In genomic region chr1:164366156-164367128, GRCm38 (mm10) we compare ENCODE assay signal across 8 mouse cellular contexts. TPM values are rescaled to one million over a fixed set of nuclear protein-coding genes. Genes with fewer than 3 reads are reported as not detected.
DNase-seq lines count a peak whose midpoint lies in the region; ATAC-seq lines count a peak whose summit lies in the region.

No protein-coding gene starts in this region.

- peak overlapping the region; percentile 85 for H3K27ac ChIP-seq in intestine, embryonic 16.5 days (ENCODE audit: low read length)

- H3K4me1 ChIP-seq in intestine, embryonic 16.5 days (ENCODE audit: control insufficient read depth, insufficient read depth, low read length) = no peaks in the 10 kb centered on the region

- H3K9me3 ChIP-seq in intestine, embryonic 16.5 days (ENCODE audit: control insufficient read depth, low read length) = no peaks in the 10 kb centered on the region

- intact Hi-C loops in gastrocnemius, postnatal 36 days (cut with DNase I) = loop anchor here (5.0 kb wide), 1 partner anchor 671 kb away; no protein-coding TSS in a partner anchor
- intact Hi-C loops in left cerebral cortex, postnatal 14 days (cut with DNase I) = loop anchor here (5.0 kb wide), 2 partner anchors 61 to 536 kb away; no protein-coding TSS in a partner anchor

- WGBS in intestine, embryonic 16.5 days = 69% methylated on average over 12 of the region's 12 CpGs

- H3K27me3 ChIP-seq in intestine, embryonic 16.5 days (replicated peaks; ENCODE audit: control insufficient read depth, insufficient read depth, low read length) = no peaks in the 10 kb centered on the region

- no peak overlapping the region for H3K4me2 ChIP-seq in intestine, embryonic 16.5 days (ENCODE audit: low read depth, low read length)

- no peaks in the 10 kb centered on the region for H3K36me3 ChIP-seq in intestine, embryonic 16.5 days (ENCODE audit: control insufficient read depth, insufficient read depth, low read length)

- DNase-seq in adrenal gland, adult 18-20 months (ENCODE audit: low spot score in 2 of 2) = peak; percentile 63 to 65
- DNase-seq in embryo, embryonic 10.5 days (ENCODE audit: low spot score) = peak; percentile 81
- peak; percentile 51 to 67 for DNase-seq in gastrocnemius, postnatal 36 days
- peak; percentile 71 to 80 for DNase-seq in left cerebral cortex, postnatal 14 days (ENCODE audit: low spot score in 2 of 2)
- DNase-seq in mesoderm, embryonic 11.5 days (ENCODE audit: low read depth, low spot score) = peak; percentile 61
- peak; percentile 57 to 58 for DNase-seq in right cerebral cortex, postnatal 36 days (ENCODE audit: low spot score in 2 of 2)
- DNase-seq in urinary bladder, postnatal 36 days (ENCODE audit: low spot score in 2 of 2) = peak; percentile 57 to 68

- peak; percentile 94 for ATAC-seq in intestine, embryonic 16.5 days

- peak overlapping the region; percentile 36; the same call in 1 of the 2 replicates for H3K9ac ChIP-seq in intestine, embryonic 16.5 days (ENCODE audit: low read depth, low read length)

- H3K4me3 ChIP-seq in intestine, embryonic 16.5 days (ENCODE audit: low read length) = no peak overlapping the region

RNA-seq across cellular contexts. Expression of gene Blzf1, which starts 59.2 kb away (rescaled TPM):
- total RNA-seq in adrenal gland, adult 18-20 months (2021) = 10 to 100 TPM; 23.1 to 26.9 TPM
- 10 to 100 TPM; 20.1 to 24.5 TPM for total RNA-seq in gastrocnemius, postnatal 36 days (2021)
- polyA plus RNA-seq in intestine, embryonic 16.5 days (2015; fragmentation: Nextera tagmentation; extraction: Ambion mirVana) = 24.9 and 26.8 TPM in 2 replicates
- total RNA-seq in left cerebral cortex, postnatal 14 days (2021) = 10 to 100 TPM; 27.6 to 29.4 TPM
